Mouse (Mus musculus) spleen, adult 2 months (tissue): ENCODE data around the gene Ppt2. TPM values are rescaled to one million over a fixed set of nuclear protein-coding genes. Genes with fewer than 3 reads are reported as not detected.

Experiments
- DNase-seq, 2 experiments: peaks; one replicate each; pipeline versions ENCODE4 v3.0.0 to v3.0.0-alpha.2; 2012 to 2021; ENCODE audit warnings: low spot score in 2 of 2, low read depth in 1 of 2
- H3K27ac ChIP-seq: fragments of 200-500 bp; 2 replicates; pipeline ENCODE4 v1.5.1; 2012; ENCODE audit warnings: low read length, inconsistent platforms; ENCODE audit not compliant: insufficient read depth
- H3K27me3 ChIP-seq: fragments of 200-500 bp; 2 replicates; pipeline ENCODE4 v1.6.1; 2012; ENCODE audit warnings: mild to moderate bottlenecking, moderate library complexity, low read length, inconsistent platforms; ENCODE audit not compliant: control insufficient read depth, insufficient read depth
- H3K36me3 ChIP-seq: fragments of 200-500 bp; 2 replicates; pipeline ENCODE4 v1.6.1; 2012; ENCODE audit warnings: mild to moderate bottlenecking, low read length, inconsistent platforms; ENCODE audit not compliant: control insufficient read depth, insufficient read depth
- H3K4me1 ChIP-seq: fragments of 200-500 bp; 2 replicates; pipeline ENCODE4 v1.6.1; 2011; ENCODE audit warnings: inconsistent platforms; ENCODE audit not compliant: control insufficient read depth, insufficient read depth, insufficient read length
- H3K4me3 ChIP-seq: fragments of 200-500 bp; 2 replicates; pipeline ENCODE4 v1.5.1; 2011; ENCODE audit warnings: mild to moderate bottlenecking, inconsistent platforms; ENCODE audit not compliant: insufficient read depth, insufficient read length; ENCODE audit errors: extremely low read depth
- CTCF ChIP-seq: fragments of 200-500 bp; IDR thresholded peaks from 2 replicates; pipeline ENCODE4 v1.5.1; 2011; ENCODE audit warnings: mild to moderate bottlenecking, inconsistent platforms; ENCODE audit not compliant: insufficient read depth, insufficient read length, insufficient replicate concordance; ENCODE audit errors: extremely low read depth
- POLR2A ChIP-seq: fragments of 200-500 bp; IDR thresholded peaks from 2 replicates; pipeline ENCODE4 v1.6.1; 2011; ENCODE audit warnings: low read depth, low read length, inconsistent platforms
- WGBS: fragments of 180-500 bp; shearing (Covaris S2); methylation state at CpG from one replicate; pipeline ENCODE4 v1.1.7; 2018; 5-methylcytosine and 5-hydroxymethylcytosine counted together
- polyA plus RNA-seq: library from polyadenylated mRNA; depleted of rRNA; stranded (reverse); fragments of >200 nt; gene quantifications from 2 replicates; pipeline ENCODE4 v1.2.3, GENCODE M21; 2012

Gene Ppt2
- polyA plus RNA-seq, 1 experiment, result 36.3 TPM

DNA sequence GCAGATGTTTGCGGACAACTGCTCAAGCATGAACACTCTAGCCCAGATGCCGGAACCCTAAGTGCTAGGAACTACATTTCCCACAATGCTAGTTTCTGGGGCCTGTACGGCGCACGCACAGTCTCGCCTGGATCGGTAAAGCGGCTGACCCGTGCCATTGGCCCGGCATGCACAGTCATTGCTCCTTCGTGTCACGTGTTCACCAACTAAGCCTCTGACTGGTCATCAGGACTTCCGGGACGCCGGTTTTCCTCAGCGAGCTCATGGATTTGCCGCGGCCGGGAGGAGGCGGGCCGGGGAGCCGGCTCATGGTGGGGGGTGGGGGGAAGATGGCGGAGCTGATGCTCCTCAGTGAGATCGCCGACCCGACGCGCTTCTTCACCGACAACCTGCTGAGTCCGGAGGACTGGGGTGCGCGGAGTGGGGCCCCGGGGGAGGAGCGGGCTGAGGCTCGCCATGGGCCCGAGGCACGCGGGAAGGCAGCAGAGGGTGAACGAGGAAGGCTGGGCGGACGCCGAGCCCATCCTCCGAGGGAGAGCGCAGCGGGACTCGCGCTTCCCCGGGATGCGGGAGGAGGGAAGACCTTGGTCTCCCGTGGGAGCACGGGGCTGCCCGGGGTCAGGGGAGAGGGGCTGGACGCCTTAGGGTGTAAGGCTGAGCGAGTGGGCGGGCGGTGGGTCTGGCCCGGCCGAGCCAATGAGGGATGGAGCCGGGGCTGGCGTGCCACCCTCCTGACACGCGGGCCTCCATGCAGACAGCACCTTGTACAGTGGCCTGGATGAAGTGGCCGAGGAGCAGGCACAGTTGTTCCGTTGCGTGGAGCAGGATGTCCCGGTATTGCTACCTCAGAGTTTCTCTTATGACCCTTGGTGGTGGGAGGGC, 18.8 kb upstream of the Ppt2 start, which contains the start of gene Atf6b:
Gene Atf6b, plus strand, starts transcription at position 241 of the 882 bp plus-strand sequence.
- WGBS, result 1% methylated on average over 66 of the region's 66 CpGs
- H3K27ac ChIP-seq, result peak within 1 kb of the TSS; percentile 69
- H3K4me1 ChIP-seq, result peaks cover 15% of the 10 kb centered on the region; the same call in 1 of the 2 replicates
- peaks cover 20% of the 10 kb centered on the region for H3K36me3 ChIP-seq
- H3K27me3 ChIP-seq, result no peaks in the 10 kb centered on the region
- H3K4me3 ChIP-seq, result peak within 1 kb of the TSS; percentile 92
- DNase-seq, result peak; percentile 93 to 96
- TF ChIP-seq CTCF (no peak), POLR2A (peak; percentile 53)

DNA sequence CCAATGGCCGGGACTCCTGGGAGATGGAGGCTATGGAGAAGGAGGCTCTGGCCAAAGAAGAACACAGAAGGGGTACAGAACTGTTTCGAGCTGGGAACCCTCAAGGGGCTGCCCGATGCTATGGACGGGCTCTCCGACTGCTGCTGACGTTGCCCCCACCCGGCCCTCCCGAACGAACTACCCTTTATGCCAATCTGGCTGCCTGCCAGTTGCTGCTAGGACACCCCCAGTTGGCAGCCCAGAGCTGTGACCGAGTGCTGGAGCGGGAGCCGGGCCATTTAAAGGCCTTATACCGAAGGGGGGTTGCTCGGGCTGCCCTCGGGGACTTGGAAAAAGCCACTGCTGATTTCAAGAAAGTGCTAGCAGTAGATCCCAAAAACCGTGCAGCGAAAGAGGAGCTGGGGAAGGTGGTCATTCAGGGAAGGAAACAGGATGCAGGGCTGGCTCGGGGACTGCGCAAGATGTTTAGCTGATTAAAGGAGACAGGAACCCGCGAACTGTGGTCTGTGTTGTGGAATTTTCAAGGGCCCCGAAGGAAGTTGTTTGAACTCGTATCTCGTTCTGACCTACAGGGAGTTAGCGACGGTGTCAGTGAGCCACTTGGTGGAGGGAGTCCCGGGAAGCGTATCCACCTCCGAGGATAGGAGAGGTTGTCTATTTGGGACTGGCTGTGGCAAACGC, 17.7 kb upstream of the Ppt2 start:
- 72% methylated on average over 30 of the region's 30 CpGs for WGBS
- peaks cover 10% of the 10 kb centered on the region for H3K36me3 ChIP-seq
- no peak for DNase-seq
- H3K4me1 ChIP-seq, result peaks cover 15% of the 10 kb centered on the region; the same call in 1 of the 2 replicates
- no peak overlapping the region for H3K27ac ChIP-seq
- no peaks in the 10 kb centered on the region for H3K27me3 ChIP-seq
- H3K4me3 ChIP-seq, result no peak overlapping the region
- TF ChIP-seq CTCF (no peak), POLR2A (no peak)

DNA sequence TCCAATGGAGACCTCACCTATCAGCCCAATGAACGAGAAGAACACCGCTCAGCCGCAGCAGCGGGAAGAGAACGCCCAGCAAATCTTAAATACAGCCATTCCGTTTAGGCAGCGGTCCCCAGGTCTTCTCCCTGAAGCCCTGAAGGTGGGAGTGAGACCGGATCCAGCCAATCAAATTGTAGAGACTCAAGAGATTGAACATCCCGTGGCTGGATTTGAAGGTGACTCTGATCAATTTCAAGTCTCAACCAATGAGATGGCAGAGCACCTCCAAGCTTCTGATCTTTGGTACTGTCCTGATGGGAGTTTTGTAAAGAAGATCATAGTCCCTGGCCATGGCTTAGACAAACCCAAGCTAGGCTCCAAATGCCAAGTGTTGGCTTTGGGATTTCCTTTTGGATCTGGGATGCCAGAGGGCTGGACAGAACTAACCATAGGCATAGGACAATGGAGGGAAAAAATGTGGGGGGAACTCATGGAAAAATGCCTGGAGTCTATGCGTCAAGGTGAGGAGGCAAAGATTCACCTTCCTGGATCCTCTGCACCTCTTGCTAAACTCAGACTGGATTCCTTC, 17.0 kb upstream of the Ppt2 start:
- H3K27ac ChIP-seq, result no peak overlapping the region
- 72% methylated on average over 10 of the region's 10 CpGs for WGBS
- no peak overlapping the region for H3K4me3 ChIP-seq
- TF ChIP-seq POLR2A (no peak), CTCF (no peak)
- peaks cover 15% of the 10 kb centered on the region; the same call in 1 of the 2 replicates for H3K4me1 ChIP-seq
- no peaks in the 10 kb centered on the region for H3K27me3 ChIP-seq
- DNase-seq, result no peak
- peaks cover 4% of the 10 kb centered on the region for H3K36me3 ChIP-seq

DNA sequence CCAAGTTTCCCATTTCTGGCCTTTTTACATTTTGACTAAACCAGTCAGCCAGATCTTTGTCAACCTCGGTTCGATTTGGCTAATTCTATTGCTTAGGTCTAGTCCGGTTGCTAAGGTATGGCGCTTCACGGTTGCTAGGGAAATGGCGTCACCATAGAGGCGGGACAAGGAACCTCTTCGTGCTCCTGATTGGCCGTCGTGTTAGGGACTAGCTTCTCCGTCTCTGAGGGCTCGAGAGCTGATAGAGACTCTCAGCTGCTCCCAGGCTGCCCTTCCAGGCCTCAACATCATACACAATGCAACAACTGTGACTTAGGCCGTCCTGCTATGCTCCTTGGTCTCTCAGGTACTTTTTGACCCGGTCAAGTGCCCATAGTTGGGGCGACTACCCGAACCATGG, 16.3 kb upstream of the Ppt2 start, which contains the start of gene Fkbpl:
Gene Fkbpl, plus strand, starts transcription at position 157 of the 400 bp plus-strand sequence.
- no peaks in the 10 kb centered on the region for H3K36me3 ChIP-seq
- TF ChIP-seq POLR2A (no peak; the same call in 1 of the 2 replicates), CTCF (no peak)
- peak within 1 kb of the TSS; percentile 60 for H3K4me3 ChIP-seq
- peak within 1 kb of the TSS; percentile 51; the same call in 1 of the 2 replicates for H3K27ac ChIP-seq
- peak; percentile 90 to 97 for DNase-seq
- H3K4me1 ChIP-seq, result peaks cover 14% of the 10 kb centered on the region; the same call in 1 of the 2 replicates
- no peaks in the 10 kb centered on the region for H3K27me3 ChIP-seq
- WGBS, result 2% methylated on average over 16 of the region's 16 CpGs

DNA sequence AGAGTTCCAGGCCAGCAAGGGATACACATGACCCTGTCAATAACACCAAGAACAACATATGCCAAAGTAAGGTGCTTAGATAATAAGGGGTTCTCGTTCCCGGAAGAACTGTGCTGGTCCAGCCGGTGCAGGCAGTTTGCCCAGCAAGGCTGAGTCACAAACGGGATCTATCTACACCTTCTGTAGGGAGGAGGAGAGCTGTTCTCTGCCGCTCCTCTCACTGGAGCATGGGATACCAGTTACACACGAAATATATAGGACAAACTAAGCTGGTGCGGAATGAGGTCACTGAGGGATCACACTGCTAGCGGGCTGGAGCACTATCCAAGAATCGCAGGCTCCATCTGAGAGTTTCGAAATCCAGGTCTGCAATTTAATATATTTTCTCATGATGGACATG, 15.6 kb upstream of the Ppt2 start:
- H3K4me1 ChIP-seq, result peaks cover 10% of the 10 kb centered on the region; the same call in 1 of the 2 replicates
- no peak for DNase-seq
- TF ChIP-seq CTCF, result no peak
- no peak for TF ChIP-seq POLR2A
- H3K4me3 ChIP-seq, result no peak overlapping the region
- H3K27ac ChIP-seq, result no peak overlapping the region
- 85% methylated on average over 10 of the region's 10 CpGs for WGBS
- no peaks in the 10 kb centered on the region for H3K27me3 ChIP-seq
- H3K36me3 ChIP-seq, result no peaks in the 10 kb centered on the region

DNA sequence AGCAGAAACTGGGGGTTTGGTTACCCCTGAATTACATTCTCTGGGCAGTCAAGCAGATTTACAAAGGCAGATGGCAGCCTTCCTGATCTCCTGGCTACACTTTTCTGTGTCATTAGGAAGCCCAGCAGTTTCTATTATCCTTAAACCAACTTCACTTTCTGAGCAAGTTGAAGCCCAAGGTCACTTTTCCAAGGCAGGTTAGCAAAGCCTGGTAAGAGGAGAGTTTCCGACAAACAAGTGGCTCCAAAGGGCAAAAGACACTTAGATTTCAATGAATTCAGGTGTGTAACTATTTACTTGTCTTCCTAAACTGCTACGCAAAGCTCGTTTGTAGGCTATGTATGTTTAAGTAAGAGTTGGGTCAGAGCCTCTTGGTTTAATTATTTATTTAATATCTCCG, 15.1 kb upstream of the Ppt2 start:
- DNase-seq, result no peak
- Histone ChIP-seq H3K36me3 (no peaks in the 10 kb centered on the region), H3K27ac (no peak overlapping the region), H3K4me1 (peaks cover 5% of the 10 kb centered on the region; the same call in 1 of the 2 replicates), H3K4me3 (no peak overlapping the region), H3K27me3 (no peaks in the 10 kb centered on the region)
- TF ChIP-seq CTCF, result no peak
- TF ChIP-seq POLR2A, result no peak
- 96% methylated on average over 4 of the region's 4 CpGs for WGBS

DNA sequence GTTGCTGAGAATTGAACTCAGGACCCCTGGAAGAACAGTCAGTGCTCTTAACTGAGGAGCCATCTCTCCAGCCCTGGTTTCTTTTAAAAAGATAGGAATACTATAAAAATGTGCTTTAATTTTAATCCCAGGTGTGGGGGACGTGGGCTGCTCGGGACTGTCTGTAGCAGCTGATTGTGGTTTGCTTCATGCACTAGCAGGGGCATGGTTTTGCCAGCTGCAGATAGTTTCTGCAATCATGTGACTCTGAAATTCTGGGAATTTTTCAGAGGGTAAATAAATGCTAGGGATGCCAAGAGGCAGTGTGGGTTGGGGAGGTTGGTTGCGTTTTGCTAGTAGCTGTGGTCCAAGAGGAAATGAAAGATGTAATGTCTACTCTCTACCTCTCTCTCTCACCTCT, 13.6 kb upstream of the Ppt2 start:
- Histone ChIP-seq H3K4me3 (no peak overlapping the region), H3K4me1 (no peaks in the 10 kb centered on the region), H3K36me3 (no peaks in the 10 kb centered on the region), H3K27me3 (no peaks in the 10 kb centered on the region), H3K27ac (no peak overlapping the region)
- 43% methylated on average over 3 of the region's 3 CpGs for WGBS
- TF ChIP-seq CTCF, result no peak
- TF ChIP-seq POLR2A, result no peak
- DNase-seq, result no peak
